Mouse (Mus musculus): ENCODE results near the gene Foxp4.

DNA sequence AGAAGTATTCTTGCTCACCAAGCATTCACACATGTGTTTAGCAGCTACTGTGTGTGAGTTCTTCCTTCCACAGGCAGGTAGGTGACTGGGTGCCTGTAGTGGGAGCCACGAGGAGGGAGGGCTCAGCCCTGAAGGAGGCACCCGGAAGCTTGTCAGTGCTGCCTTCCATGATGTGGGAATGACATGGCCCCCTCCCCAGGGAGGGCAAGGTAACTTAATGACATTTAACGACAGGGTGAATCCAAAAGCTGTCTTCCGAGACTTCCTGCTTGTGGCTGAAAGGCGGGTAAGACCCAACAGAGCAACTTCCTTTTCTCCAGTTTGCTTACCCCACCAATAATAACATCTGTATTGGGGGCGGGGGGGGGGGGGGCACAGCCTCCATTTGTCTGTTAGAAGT lies 23.7 kb downstream of the Foxp4 start:
- TF ChIP-seq CTCF (IDR thresholded peaks at IDR 0.05; ENCODE audit: insufficient read depth, low read length): no peak
- no peak for TF ChIP-seq POLR2A (IDR thresholded peaks at IDR 0.05; ENCODE audit: borderline replicate concordance, extremely low read depth, low read depth, low read length)

All from lung, adult 2 months (tissue).